Mouse (Mus musculus): Measurements from ENCODE around the gene Rnf126. TPM values are rescaled to one million over a fixed set of nuclear protein-coding genes. Genes with fewer than 3 reads are reported as not detected.

Rnf126 gene
- 22.6 TPM for polyA plus RNA-seq (2014; fragmentation: Illumina TruSeq; extraction: RNeasy Lipid Tissue Mini Kit (QIAGEN cat#74804); ENCODE audit: low read depth, low replicate concordance)

GRCm38 (mm10) chr10:79766508-79767325, at the start of gene Rnf126:
TSS of gene Rnf126 (minus strand) at chr10:79766952.

GRCm38 (mm10) chr10:79793051-79793737, 26.4 kb upstream of the Rnf126 start, which contains the start of gene Palm:
TSS of gene Palm (plus strand) at chr10:79793572.

GRCm38 (mm10) chr10:79790861-79791260, 24.1 kb upstream of the Rnf126 start, which contains the start of gene Prss57:
TSS of gene Prss57 (minus strand) at chr10:79790961.

GRCm38 (mm10) chr10:79777103-79777531, 10.4 kb upstream of the Rnf126 start, which contains the start of gene Fstl3:
TSS of gene Fstl3 (plus strand) at chr10:79777272.

GRCm38 (mm10) chr10:79754856-79755516, 11.8 kb downstream of the Rnf126 start, which contains the start of gene Fgf22:
TSS of gene Fgf22 (plus strand) at chr10:79755076.

GRCm38 (mm10) chr10:79745898-79746773, 20.6 kb downstream of the Rnf126 start, which contains the start of gene Polrmt:
TSS of gene Polrmt (minus strand) at chr10:79746581.

GRCm38 (mm10) chr10:79716254-79716987, 50.3 kb downstream of the Rnf126 start, which contains the start of gene Hcn2:
TSS of gene Hcn2 (plus strand) at chr10:79716634.

Other genes starting within 250 kb of the Rnf126 start
- gene Plpp2, start 233.2 kb downstream of the Rnf126 start, polyA plus RNA-seq (2014; fragmentation: Illumina TruSeq; extraction: RNeasy Lipid Tissue Mini Kit (QIAGEN cat#74804); ENCODE audit: low read depth, low replicate concordance): 3.2 TPM
- gene Mier2, start 211.8 kb downstream of the Rnf126 start, polyA plus RNA-seq (2014; fragmentation: Illumina TruSeq; extraction: RNeasy Lipid Tissue Mini Kit (QIAGEN cat#74804); ENCODE audit: low read depth, low replicate concordance): 14.6 TPM
- gene Theg, start 179.6 kb downstream of the Rnf126 start, polyA plus RNA-seq (2014; fragmentation: Illumina TruSeq; extraction: RNeasy Lipid Tissue Mini Kit (QIAGEN cat#74804); ENCODE audit: low read depth, low replicate concordance): not detected
- gene C2cd4c, start 152.9 kb downstream of the Rnf126 start, polyA plus RNA-seq (2014; fragmentation: Illumina TruSeq; extraction: RNeasy Lipid Tissue Mini Kit (QIAGEN cat#74804); ENCODE audit: low read depth, low replicate concordance): not detected
- 2.7 TPM for gene Shc2, start 129.0 kb downstream of the Rnf126 start, polyA plus RNA-seq (2014; fragmentation: Illumina TruSeq; extraction: RNeasy Lipid Tissue Mini Kit (QIAGEN cat#74804); ENCODE audit: low read depth, low replicate concordance)
- gene Odf3l2, start 121.2 kb downstream of the Rnf126 start, polyA plus RNA-seq (2014; fragmentation: Illumina TruSeq; extraction: RNeasy Lipid Tissue Mini Kit (QIAGEN cat#74804); ENCODE audit: low read depth, low replicate concordance): not detected
- gene Madcam1, start 102.4 kb downstream of the Rnf126 start, polyA plus RNA-seq (2014; fragmentation: Illumina TruSeq; extraction: RNeasy Lipid Tissue Mini Kit (QIAGEN cat#74804); ENCODE audit: low read depth, low replicate concordance): not detected
- gene Tpgs1, start 97.6 kb downstream of the Rnf126 start, polyA plus RNA-seq (2014; fragmentation: Illumina TruSeq; extraction: RNeasy Lipid Tissue Mini Kit (QIAGEN cat#74804); ENCODE audit: low read depth, low replicate concordance): 15.6 TPM
- gene Cdc34, start 84.8 kb downstream of the Rnf126 start, polyA plus RNA-seq (2014; fragmentation: Illumina TruSeq; extraction: RNeasy Lipid Tissue Mini Kit (QIAGEN cat#74804); ENCODE audit: low read depth, low replicate concordance): 255 TPM
- gene Gzmm, start 77.9 kb downstream of the Rnf126 start, polyA plus RNA-seq (2014; fragmentation: Illumina TruSeq; extraction: RNeasy Lipid Tissue Mini Kit (QIAGEN cat#74804); ENCODE audit: low read depth, low replicate concordance): 9.9 TPM
- 2,003 TPM for gene Bsg, start 62.5 kb downstream of the Rnf126 start, polyA plus RNA-seq (2014; fragmentation: Illumina TruSeq; extraction: RNeasy Lipid Tissue Mini Kit (QIAGEN cat#74804); ENCODE audit: low read depth, low replicate concordance)
- gene Hcn2, start 50.3 kb downstream of the Rnf126 start, polyA plus RNA-seq (2014; fragmentation: Illumina TruSeq; extraction: RNeasy Lipid Tissue Mini Kit (QIAGEN cat#74804); ENCODE audit: low read depth, low replicate concordance): 13.4 TPM
- 44.1 TPM for gene Polrmt, start 20.4 kb downstream of the Rnf126 start, polyA plus RNA-seq (2014; fragmentation: Illumina TruSeq; extraction: RNeasy Lipid Tissue Mini Kit (QIAGEN cat#74804); ENCODE audit: low read depth, low replicate concordance)
- gene Fgf22, start 11.9 kb downstream of the Rnf126 start, polyA plus RNA-seq (2014; fragmentation: Illumina TruSeq; extraction: RNeasy Lipid Tissue Mini Kit (QIAGEN cat#74804); ENCODE audit: low read depth, low replicate concordance): not detected
- gene Fstl3, start 10.3 kb upstream of the Rnf126 start, polyA plus RNA-seq (2014; fragmentation: Illumina TruSeq; extraction: RNeasy Lipid Tissue Mini Kit (QIAGEN cat#74804); ENCODE audit: low read depth, low replicate concordance): 8.3 TPM
- gene Prss57, start 24.0 kb upstream of the Rnf126 start, polyA plus RNA-seq (2014; fragmentation: Illumina TruSeq; extraction: RNeasy Lipid Tissue Mini Kit (QIAGEN cat#74804); ENCODE audit: low read depth, low replicate concordance): not detected
- 53.4 TPM for gene Palm, start 26.6 kb upstream of the Rnf126 start, polyA plus RNA-seq (2014; fragmentation: Illumina TruSeq; extraction: RNeasy Lipid Tissue Mini Kit (QIAGEN cat#74804); ENCODE audit: low read depth, low replicate concordance)
- 0.99 TPM for gene Misp, start 54.0 kb upstream of the Rnf126 start, polyA plus RNA-seq (2014; fragmentation: Illumina TruSeq; extraction: RNeasy Lipid Tissue Mini Kit (QIAGEN cat#74804); ENCODE audit: low read depth, low replicate concordance)
- 38.6 TPM for gene Ptbp1, start 87.5 kb upstream of the Rnf126 start, polyA plus RNA-seq (2014; fragmentation: Illumina TruSeq; extraction: RNeasy Lipid Tissue Mini Kit (QIAGEN cat#74804); ENCODE audit: low read depth, low replicate concordance)
- gene Prtn3, start 107.5 kb upstream of the Rnf126 start, polyA plus RNA-seq (2014; fragmentation: Illumina TruSeq; extraction: RNeasy Lipid Tissue Mini Kit (QIAGEN cat#74804); ENCODE audit: low read depth, low replicate concordance): not detected
- 0.34 TPM for gene Plppr3, start 107.7 kb upstream of the Rnf126 start, polyA plus RNA-seq (2014; fragmentation: Illumina TruSeq; extraction: RNeasy Lipid Tissue Mini Kit (QIAGEN cat#74804); ENCODE audit: low read depth, low replicate concordance)
- not detected for gene Elane, start 119.3 kb upstream of the Rnf126 start, polyA plus RNA-seq (2014; fragmentation: Illumina TruSeq; extraction: RNeasy Lipid Tissue Mini Kit (QIAGEN cat#74804); ENCODE audit: low read depth, low replicate concordance)
- gene Cfd, start 123.9 kb upstream of the Rnf126 start, polyA plus RNA-seq (2014; fragmentation: Illumina TruSeq; extraction: RNeasy Lipid Tissue Mini Kit (QIAGEN cat#74804); ENCODE audit: low read depth, low replicate concordance): 72.1 TPM
- gene Med16, start 142.0 kb upstream of the Rnf126 start, polyA plus RNA-seq (2014; fragmentation: Illumina TruSeq; extraction: RNeasy Lipid Tissue Mini Kit (QIAGEN cat#74804); ENCODE audit: low read depth, low replicate concordance): 25.5 TPM
- gene Gm26602, start 143.9 kb upstream of the Rnf126 start, polyA plus RNA-seq (2014; fragmentation: Illumina TruSeq; extraction: RNeasy Lipid Tissue Mini Kit (QIAGEN cat#74804); ENCODE audit: low read depth, low replicate concordance): not detected
- gene Kiss1r, start 150.0 kb upstream of the Rnf126 start, polyA plus RNA-seq (2014; fragmentation: Illumina TruSeq; extraction: RNeasy Lipid Tissue Mini Kit (QIAGEN cat#74804); ENCODE audit: low read depth, low replicate concordance): 0.55 TPM
- gene R3hdm4, start 154.3 kb upstream of the Rnf126 start, polyA plus RNA-seq (2014; fragmentation: Illumina TruSeq; extraction: RNeasy Lipid Tissue Mini Kit (QIAGEN cat#74804); ENCODE audit: low read depth, low replicate concordance): 70.4 TPM
- gene Arid3a, start 160.1 kb upstream of the Rnf126 start, polyA plus RNA-seq (2014; fragmentation: Illumina TruSeq; extraction: RNeasy Lipid Tissue Mini Kit (QIAGEN cat#74804); ENCODE audit: low read depth, low replicate concordance): 1.1 TPM
- 21.5 TPM for gene Wdr18, start 193.2 kb upstream of the Rnf126 start, polyA plus RNA-seq (2014; fragmentation: Illumina TruSeq; extraction: RNeasy Lipid Tissue Mini Kit (QIAGEN cat#74804); ENCODE audit: low read depth, low replicate concordance)
- 0.18 TPM for gene Grin3b, start 203.8 kb upstream of the Rnf126 start, polyA plus RNA-seq (2014; fragmentation: Illumina TruSeq; extraction: RNeasy Lipid Tissue Mini Kit (QIAGEN cat#74804); ENCODE audit: low read depth, low replicate concordance)
- gene Tmem259, start 217.4 kb upstream of the Rnf126 start, polyA plus RNA-seq (2014; fragmentation: Illumina TruSeq; extraction: RNeasy Lipid Tissue Mini Kit (QIAGEN cat#74804); ENCODE audit: low read depth, low replicate concordance): 104 TPM
- 40.1 TPM for gene Cnn2, start 221.6 kb upstream of the Rnf126 start, polyA plus RNA-seq (2014; fragmentation: Illumina TruSeq; extraction: RNeasy Lipid Tissue Mini Kit (QIAGEN cat#74804); ENCODE audit: low read depth, low replicate concordance)
- 7.2 TPM for gene Abca7, start 229.5 kb upstream of the Rnf126 start, polyA plus RNA-seq (2014; fragmentation: Illumina TruSeq; extraction: RNeasy Lipid Tissue Mini Kit (QIAGEN cat#74804); ENCODE audit: low read depth, low replicate concordance)
- 5.2 TPM for gene Arhgap45, start 249.7 kb upstream of the Rnf126 start, polyA plus RNA-seq (2014; fragmentation: Illumina TruSeq; extraction: RNeasy Lipid Tissue Mini Kit (QIAGEN cat#74804); ENCODE audit: low read depth, low replicate concordance)